Mouse (Mus musculus) WW6 (cell line): ENCODE measurements around the gene Ttll11.

ENCODE experiments used
- DNase-seq: peaks from one replicate; pipeline ENCODE4 v3.0.0-alpha.2; 2013; ENCODE audit warnings: low read depth, low spot score

Ttll11 gene

DNA sequence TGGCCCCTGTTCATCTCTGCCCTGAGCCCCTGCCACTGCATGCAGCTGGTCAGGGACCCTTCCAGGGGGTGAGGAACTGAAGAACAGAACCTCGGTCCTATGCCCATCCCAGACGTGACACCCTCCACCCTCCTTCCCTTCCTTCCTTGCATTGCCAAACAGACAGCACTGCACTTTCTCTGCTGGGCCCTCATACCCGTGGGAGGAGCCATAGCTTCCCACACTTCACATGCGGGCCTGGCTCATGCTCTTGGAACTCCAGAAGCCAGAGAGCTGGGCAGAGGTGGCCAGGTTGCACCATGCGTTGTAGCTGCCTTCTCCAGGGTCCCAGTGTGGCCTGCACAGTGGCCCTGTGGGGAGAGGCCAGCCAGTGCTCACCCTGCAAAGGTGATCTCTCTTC lies 251.1 kb downstream of the Ttll11 start:
- no peak for DNase-seq

- no peak for DNase-seq
Observed at GRCm38 (mm10) chr2:35723691-35724090, 256.0 kb downstream of the Ttll11 start.

GRCm38 (mm10) chr2:35723267-35723666 lies 256.4 kb downstream of the Ttll11 start:
- DNase-seq = no peak

DNA sequence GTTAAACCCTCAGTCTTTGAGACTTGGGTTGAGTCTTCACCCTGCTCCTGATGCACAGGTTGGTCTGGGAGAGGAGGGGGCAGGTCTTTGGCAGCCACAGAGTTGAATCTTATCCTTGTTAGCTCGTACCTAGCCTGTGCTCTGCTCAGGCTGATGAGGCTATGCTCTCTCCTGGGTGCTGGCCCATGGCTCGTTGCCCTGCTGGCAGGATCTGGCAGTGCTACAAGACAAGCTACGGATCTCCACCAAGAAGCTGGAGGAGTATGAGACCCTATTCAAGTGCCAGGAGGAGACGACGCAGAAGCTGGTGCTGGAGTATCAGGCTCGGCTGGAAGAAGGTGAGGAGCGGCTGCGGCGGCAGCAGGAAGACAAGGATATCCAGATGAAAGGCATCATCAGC lies 256.9 kb downstream of the Ttll11 start:
- no peak for DNase-seq

DNA sequence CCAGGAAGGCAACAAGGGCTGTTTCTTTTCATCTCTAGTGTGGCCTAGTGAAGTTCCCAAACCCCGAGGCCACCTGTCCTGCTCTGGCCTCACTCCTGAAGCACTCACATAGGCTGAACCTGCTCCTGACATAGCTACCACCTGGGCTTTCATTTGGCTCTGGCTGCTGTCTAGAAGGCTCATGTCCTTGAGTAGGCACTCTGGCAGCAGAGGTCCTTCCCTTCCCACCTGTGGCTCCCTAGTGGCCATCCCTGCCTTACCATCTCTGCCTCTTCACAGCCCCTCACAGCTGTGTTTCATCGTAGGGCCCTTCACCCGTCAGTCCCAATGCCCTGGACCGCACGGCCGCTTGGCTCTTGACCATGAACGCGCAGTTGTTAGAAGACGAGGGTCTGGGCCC lies 258.8 kb downstream of the Ttll11 start:
- no peak for DNase-seq

- DNase-seq = no peak
Observed at GRCm38 (mm10) chr2:35720550-35720949, 259.2 kb downstream of the Ttll11 start.

DNA sequence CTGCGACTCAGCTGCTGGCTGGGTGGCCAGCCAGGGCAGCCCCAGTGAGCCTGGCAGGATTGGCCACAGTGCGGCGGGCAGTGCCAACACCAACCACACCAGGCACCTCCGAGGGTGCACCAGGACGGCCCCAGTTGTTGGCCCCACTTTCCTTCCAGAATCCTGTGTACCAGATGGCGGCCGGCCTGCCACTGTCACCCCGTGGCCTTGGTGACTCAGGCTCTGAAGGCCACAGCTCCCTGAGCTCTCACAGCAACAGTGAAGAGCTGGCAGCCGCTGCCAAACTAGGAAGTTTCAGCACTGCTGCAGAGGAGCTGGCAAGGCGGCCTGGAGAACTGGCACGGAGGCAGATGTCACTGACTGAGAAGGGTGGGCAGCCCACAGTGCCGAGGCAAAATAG lies 259.6 kb downstream of the Ttll11 start:
- no peak for DNase-seq

- DNase-seq = no peak
Observed at GRCm38 (mm10) chr2:35719230-35720005, 260.3 kb downstream of the Ttll11 start.

- DNase-seq = no peak
Observed at GRCm38 (mm10) chr2:35718662-35719061, 261.1 kb downstream of the Ttll11 start.

DNA sequence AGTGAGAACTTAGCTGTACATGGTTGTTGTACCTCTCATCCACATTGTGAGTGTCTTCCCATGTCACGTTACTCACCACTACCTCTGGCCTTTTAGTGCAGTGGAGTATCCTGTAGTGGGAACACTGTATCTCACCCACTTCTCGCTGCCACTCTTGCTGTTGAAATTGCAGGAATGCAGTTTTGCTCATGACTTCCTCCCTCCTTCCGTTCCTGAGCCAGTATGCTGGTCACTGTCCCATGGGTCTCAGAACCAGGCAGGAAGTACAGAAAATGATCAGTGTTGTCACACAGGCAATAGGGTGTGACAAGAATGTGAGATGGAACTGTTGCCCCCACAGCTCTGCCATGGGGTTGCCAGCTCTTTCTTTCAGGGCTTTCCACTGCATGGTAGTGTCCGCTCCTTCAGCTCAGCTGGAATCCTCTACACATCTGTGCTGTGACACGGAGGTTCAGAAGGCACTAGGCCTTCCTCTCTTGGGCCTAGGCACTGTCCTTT lies 261.7 kb downstream of the Ttll11 start:
- DNase-seq = no peak

GRCm38 (mm10) chr2:35716175-35716574 lies 263.5 kb downstream of the Ttll11 start:
- DNase-seq = no peak

DNA sequence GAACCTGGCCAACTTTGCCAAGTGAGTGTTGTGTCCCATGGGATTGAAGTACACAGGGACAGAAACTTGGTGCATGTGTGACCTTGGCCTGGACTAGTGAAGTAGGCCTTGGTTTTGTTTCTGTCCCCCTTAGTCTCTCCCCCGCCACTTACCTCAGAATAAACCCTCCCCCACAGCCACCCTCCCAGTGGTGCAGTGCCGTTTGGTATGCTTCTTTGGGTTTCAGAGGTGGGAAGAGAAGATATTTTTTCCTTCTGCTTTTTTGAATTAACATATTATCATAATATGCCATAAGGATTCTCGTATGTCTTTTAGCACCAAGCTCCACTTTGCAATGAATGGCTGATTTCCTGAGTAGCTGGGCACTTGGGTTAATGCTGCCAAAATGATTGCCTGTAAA lies 264.2 kb downstream of the Ttll11 start:
- no peak for DNase-seq

GRCm38 (mm10) chr2:35714742-35715167 lies 265.0 kb downstream of the Ttll11 start:
- DNase-seq = no peak

DNA sequence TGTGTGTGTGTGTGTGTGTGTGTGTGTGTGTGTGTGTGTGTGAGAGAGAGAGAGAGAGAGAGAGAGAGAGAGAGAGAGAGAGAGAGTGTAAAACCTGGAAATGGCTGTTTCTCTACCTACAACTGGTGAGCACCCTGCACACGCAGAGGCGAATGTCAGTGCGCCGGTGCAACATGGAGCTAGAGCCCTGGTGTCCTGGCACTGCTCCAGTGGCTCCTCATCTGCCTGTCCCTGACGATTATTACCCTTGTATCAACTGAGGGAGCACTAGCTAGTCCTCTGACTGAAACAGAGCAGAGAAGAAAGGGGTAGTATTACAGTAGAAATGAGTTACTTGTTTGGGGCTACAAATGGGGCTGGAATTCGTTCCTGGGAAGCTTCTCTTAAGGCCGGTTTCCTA lies 266.3 kb downstream of the Ttll11 start:
- no peak for DNase-seq

GRCm38 (mm10) chr2:35712611-35713010 lies 267.1 kb downstream of the Ttll11 start:
- no peak for DNase-seq

DNA sequence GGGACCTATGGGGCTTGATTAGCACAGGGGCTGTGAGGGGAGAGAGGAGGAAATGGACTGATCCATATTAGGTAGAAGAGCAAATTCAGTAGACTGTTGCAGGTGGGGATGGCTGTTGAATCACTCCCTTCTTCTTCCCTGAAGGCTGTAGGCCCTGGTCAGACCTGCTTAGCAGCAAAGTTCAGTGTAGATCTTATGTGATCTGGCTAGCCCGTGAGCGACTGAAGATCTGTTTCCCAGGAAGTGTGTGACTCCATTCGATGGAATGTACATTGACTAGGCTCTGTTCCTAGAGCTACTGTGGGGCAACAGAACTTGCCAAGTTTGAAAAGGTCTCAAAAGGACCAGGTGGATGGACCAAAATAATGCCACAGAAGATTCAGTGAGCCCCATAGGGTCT lies 276.5 kb downstream of the Ttll11 start:
- no peak for DNase-seq

- DNase-seq = no peak
Observed at GRCm38 (mm10) chr2:35702608-35703007, 277.1 kb downstream of the Ttll11 start.

DNA sequence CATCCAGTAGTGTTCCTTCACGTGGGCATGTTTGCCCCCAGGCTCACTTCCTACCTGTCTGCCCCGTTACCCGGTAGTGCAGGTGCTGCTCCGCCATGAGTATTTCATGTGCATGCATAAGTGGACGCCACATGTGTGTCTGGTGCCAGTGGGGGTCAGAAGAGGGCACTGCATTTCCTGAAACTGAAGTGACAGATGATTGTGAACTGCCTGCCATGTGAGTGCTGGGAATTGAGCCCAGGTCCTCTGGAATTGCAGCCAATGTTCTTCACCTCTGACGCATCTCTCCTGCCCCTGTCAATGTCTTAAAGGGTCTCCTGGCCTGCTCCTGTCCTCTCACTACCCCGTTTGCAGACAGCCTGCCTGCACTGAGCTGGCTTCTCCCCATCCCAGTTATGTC lies 277.7 kb downstream of the Ttll11 start:
- DNase-seq = no peak
